Mouse (Mus musculus): ENCODE results near the gene Tekt5.

- TF ChIP-seq GATA1 (IDR thresholded peaks at IDR 0.05; ENCODE audit: borderline replicate concordance, low read length) (no peak), FLI1 (IDR thresholded peaks at IDR 0.05; ENCODE audit: low read length) (no peak)
Measured at GRCm38 (mm10) chr16:10339930-10340329, 55.4 kb downstream of the Tekt5 start.
